Mouse (Mus musculus): ENCODE data around the gene Phlpp1. TPM values are rescaled to one million over a fixed set of nuclear protein-coding genes. Genes with fewer than 3 reads are reported as not detected.

The Phlpp1 gene
- total and polyA plus RNA-seq, 3 experiments = 14.8 to 38.4 (median 20.9) TPM

- no peak overlapping the region for H3K27ac ChIP-seq (ENCODE audit: insufficient read depth, low read depth)
- DNase-seq (ENCODE audit: extremely low read depth) = no peak
- dilution Hi-C loops (cut with MboI; ENCODE audit: extremely low pct_ligation_motif_present, extremely low pct_unique_long_range_greater_than_20kb, low sequenced_read_pairs) = no loop called here
- H3K4me2 ChIP-seq (ENCODE audit: insufficient read depth, low read depth, poor library complexity, severe bottlenecking) = no peak overlapping the region
- H3K27me3 ChIP-seq (replicated peaks) = no peaks in the 10 kb centered on the region
- no peak for TF ChIP-seq JUN (IDR thresholded peaks at IDR 0.05; ENCODE audit: insufficient read depth, low read depth, low read length)
- TF ChIP-seq IRF4 (IDR thresholded peaks at IDR 0.05; ENCODE audit: low read depth, low read length) = no peak
- TF ChIP-seq ELF1 (IDR thresholded peaks at IDR 0.05; ENCODE audit: low read depth, low read length) = no peak
- TF ChIP-seq MAX (IDR thresholded peaks at IDR 0.05; ENCODE audit: low read length) = no peak
- TF ChIP-seq MXI1 (IDR thresholded peaks at IDR 0.05; ENCODE audit: low read depth, low read length) = no peak
- TF ChIP-seq NRF1 (IDR thresholded peaks at IDR 0.05; ENCODE audit: low read depth, low read length) = no peak
- no peak for TF ChIP-seq USF1 (IDR thresholded peaks at IDR 0.05; ENCODE audit: low read depth, low read length)
- no peak for TF ChIP-seq ZMIZ1 (IDR thresholded peaks at IDR 0.05; ENCODE audit: low read depth, low read length)
- H3K36me3 ChIP-seq (replicated peaks in 1 of 2; ENCODE audit: control insufficient read depth in 1 of 2, insufficient read depth in 1 of 2, low read length in 1 of 2) = peaks cover 0 to 2% of the 10 kb centered on the region in 2 experiments
- no peak overlapping the region for H3K9ac ChIP-seq (ENCODE audit: insufficient read depth, low read depth)
- no peak overlapping the region for H3K4me3 ChIP-seq (replicated peaks in 1 of 3; ENCODE audit: low read depth in 2 of 3, low read length in 2 of 3, poor library complexity in 1 of 3)
- peaks cover 4 to 42% of the 10 kb centered on the region in 2 experiments for H3K4me1 ChIP-seq (ENCODE audit: control insufficient read depth in 1 of 2, insufficient read depth in 2 of 2)
- no peaks in the 10 kb centered on the region for H3K79me2 ChIP-seq (replicated peaks; ENCODE audit: control insufficient read depth, extremely low read depth, insufficient read depth, poor library complexity, severe bottlenecking)
- in situ Hi-C loops (cut with MboI; ENCODE audit: low pct_ligation_motif_present, low pct_unique_long_range_greater_than_20kb, low sequenced_read_pairs) = no loop called here
- peaks cover 5% of the 10 kb centered on the region for H3K9me3 ChIP-seq (replicated peaks; ENCODE audit: low read length)
Measured at GRCm38 (mm10) chr1:106163401-106163800, 8.2 kb upstream of the Phlpp1 start.

GRCm38 (mm10) chr1:106164111-106164510, 7.4 kb upstream of the Phlpp1 start:
- H3K9me3 ChIP-seq (replicated peaks; ENCODE audit: low read length) = peaks cover 5% of the 10 kb centered on the region
- H3K4me2 ChIP-seq (ENCODE audit: insufficient read depth, low read depth, poor library complexity, severe bottlenecking) = no peak overlapping the region
- no peak overlapping the region for H3K9ac ChIP-seq (ENCODE audit: insufficient read depth, low read depth)
- TF ChIP-seq E2F4 (IDR thresholded peaks at IDR 0.05; ENCODE audit: insufficient replicate concordance, low read depth, low read length) (no peak), MAZ (IDR thresholded peaks at IDR 0.05; ENCODE audit: low read depth, low read length) (no peak), MYC (IDR thresholded peaks at IDR 0.05; ENCODE audit: low read depth, low read length) (no peak), HCFC1 (IDR thresholded peaks at IDR 0.05; ENCODE audit: low read depth, low read length) (no peak)
- in situ Hi-C loops (cut with MboI; ENCODE audit: low pct_ligation_motif_present, low pct_unique_long_range_greater_than_20kb, low sequenced_read_pairs) = no loop called here
- dilution Hi-C loops (cut with MboI; ENCODE audit: extremely low pct_ligation_motif_present, extremely low pct_unique_long_range_greater_than_20kb, low sequenced_read_pairs) = no loop called here
- no peak for DNase-seq (ENCODE audit: extremely low read depth)
- peaks cover 0 to 5% of the 10 kb centered on the region in 2 experiments for H3K36me3 ChIP-seq (replicated peaks in 1 of 2; ENCODE audit: control insufficient read depth in 1 of 2, insufficient read depth in 1 of 2, low read length in 1 of 2)
- no peaks in the 10 kb centered on the region for H3K27me3 ChIP-seq (replicated peaks)
- no peaks in the 10 kb centered on the region for H3K79me2 ChIP-seq (replicated peaks; ENCODE audit: control insufficient read depth, extremely low read depth, insufficient read depth, poor library complexity, severe bottlenecking)
- H3K27ac ChIP-seq (ENCODE audit: insufficient read depth, low read depth) = no peak overlapping the region
- H3K4me1 ChIP-seq (ENCODE audit: control insufficient read depth in 1 of 2, insufficient read depth in 2 of 2) = peaks cover 7 to 40% of the 10 kb centered on the region in 2 experiments
- H3K4me3 ChIP-seq (replicated peaks in 1 of 3; ENCODE audit: low read depth in 2 of 3, low read length in 2 of 3, poor library complexity in 1 of 3) = no peak overlapping the region

GRCm38 (mm10) chr1:106168001-106168400, 3.6 kb upstream of the Phlpp1 start:
- H3K79me2 ChIP-seq (replicated peaks; ENCODE audit: control insufficient read depth, extremely low read depth, insufficient read depth, poor library complexity, severe bottlenecking) = peaks cover 11% of the 10 kb centered on the region
- no peak overlapping the region for H3K4me3 ChIP-seq (replicated peaks in 1 of 3; ENCODE audit: low read depth in 2 of 3, low read length in 2 of 3, poor library complexity in 1 of 3)
- DNase-seq (ENCODE audit: extremely low read depth) = no peak
- peaks cover 5% of the 10 kb centered on the region for H3K9me3 ChIP-seq (replicated peaks; ENCODE audit: low read length)
- no peak overlapping the region for H3K27ac ChIP-seq (ENCODE audit: insufficient read depth, low read depth)
- TF ChIP-seq MAX (IDR thresholded peaks at IDR 0.05; ENCODE audit: low read length) (no peak), TBP (conservative IDR thresholded peaks at IDR 0.05; ENCODE audit: low read depth, low read length) (no peak), ZKSCAN1 (IDR thresholded peaks at IDR 0.05; ENCODE audit: borderline replicate concordance, low read depth, low read length) (no peak), TCF12 (IDR thresholded peaks at IDR 0.05; ENCODE audit: low read depth, low read length) (no peak), SMC3 (IDR thresholded peaks at IDR 0.05; ENCODE audit: low read depth, low read length) (no peak), CHD2 (IDR thresholded peaks at IDR 0.05; ENCODE audit: low read length) (no peak), EP300 (IDR thresholded peaks at IDR 0.05; ENCODE audit: low read length) (no peak), ZNF384 (IDR thresholded peaks at IDR 0.05; ENCODE audit: low read depth, low read length) (no peak), POLR2A (IDR thresholded peaks at IDR 0.05; ENCODE audit: low read depth, low read length) (no peak), MYC (IDR thresholded peaks at IDR 0.05; ENCODE audit: low read depth, low read length) (no peak), ETS1 (conservative IDR thresholded peaks at IDR 0.05; ENCODE audit: low read depth, low read length) (no peak), RAD21 (IDR thresholded peaks at IDR 0.05; ENCODE audit: low read depth, low read length) (no peak), E2F4 (IDR thresholded peaks at IDR 0.05; ENCODE audit: insufficient replicate concordance, low read depth, low read length) (no peak), ZMIZ1 (IDR thresholded peaks at IDR 0.05; ENCODE audit: low read depth, low read length) (no peak), UBTF (IDR thresholded peaks at IDR 0.05; ENCODE audit: low read depth, low read length) (no peak), JUN (IDR thresholded peaks at IDR 0.05; ENCODE audit: insufficient read depth, low read depth, low read length) (no peak)
- dilution Hi-C loops (cut with MboI; ENCODE audit: extremely low pct_ligation_motif_present, extremely low pct_unique_long_range_greater_than_20kb, low sequenced_read_pairs) (no loop called here), in situ Hi-C loops (cut with MboI; ENCODE audit: low pct_ligation_motif_present, low pct_unique_long_range_greater_than_20kb, low sequenced_read_pairs) (no loop called here)
- no peak overlapping the region for H3K4me2 ChIP-seq (ENCODE audit: insufficient read depth, low read depth, poor library complexity, severe bottlenecking)
- no peak overlapping the region for H3K9ac ChIP-seq (ENCODE audit: insufficient read depth, low read depth)
- peaks cover 4 to 20% of the 10 kb centered on the region in 2 experiments for H3K4me1 ChIP-seq (ENCODE audit: control insufficient read depth in 1 of 2, insufficient read depth in 2 of 2)
- H3K27me3 ChIP-seq (replicated peaks) = no peaks in the 10 kb centered on the region
- peaks cover 0 to 3% of the 10 kb centered on the region in 2 experiments for H3K36me3 ChIP-seq (replicated peaks in 1 of 2; ENCODE audit: control insufficient read depth in 1 of 2, insufficient read depth in 1 of 2, low read length in 1 of 2)

Measured in CH12.LX (cell line).